In the genomic region with DNA sequence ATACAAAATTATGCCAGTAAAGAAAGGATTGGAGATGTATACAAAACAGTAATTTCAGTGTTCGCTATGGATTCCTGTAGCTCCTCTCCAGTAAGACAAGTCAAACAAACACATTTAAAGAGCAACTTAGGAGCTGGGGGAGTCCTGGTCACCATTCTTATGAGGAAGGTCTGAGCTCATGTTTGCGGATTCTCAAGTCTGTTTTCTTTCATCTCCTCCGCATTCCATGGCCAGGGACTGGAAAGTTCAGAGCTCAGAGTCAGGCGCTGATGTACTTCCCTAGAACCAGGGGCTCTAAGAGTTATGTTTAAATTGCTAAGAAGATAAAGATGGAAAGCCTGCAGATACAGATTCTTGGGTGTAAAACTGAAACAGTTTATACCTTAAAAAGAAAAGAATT, we compare ENCODE assay signal across 28 mouse cellular contexts. TPM values are rescaled to one million over a fixed set of nuclear protein-coding genes. Genes with fewer than 3 reads are reported as not detected.
DNase-seq lines count a peak whose midpoint lies in the region; ATAC-seq and TF ChIP-seq lines count a peak whose summit lies in the region.
"Had no signal": no experiment of that assay in that cellular context is flagged by ENCODE, and none has a peak within 500 bp of the region (broad histone marks: within the 10 kb centered on the region; RNA-seq: fewer than 3 reads in every experiment).

No protein-coding gene starts in this region.

- H3K27me3 ChIP-seq in kidney, adult 2 months (replicated peaks; ENCODE audit: control insufficient read depth, insufficient read depth, low read length): no peaks in the 10 kb centered on the region
- H3K27me3 ChIP-seq in kidney, embryonic 16.5 days (ENCODE audit: insufficient read depth, low read length): no peaks in the 10 kb centered on the region
- no peaks in the 10 kb centered on the region for H3K27me3 ChIP-seq in lung, embryonic 14.5 days (ENCODE audit: insufficient read depth, low read length)
- H3K27me3 ChIP-seq: embryonic facial prominence, embryonic 13.5 days; forebrain, embryonic 12.5 days; forebrain, embryonic 15.5 days; heart, embryonic 12.5 days; heart, embryonic 15.5 days had no signal

- H3K4me1 ChIP-seq in kidney, adult 2 months (ENCODE audit: control insufficient read depth, insufficient read depth, low read length): peaks cover 5% of the 10 kb centered on the region; the same call in 1 of the 2 replicates
- peaks cover 11% of the 10 kb centered on the region; the same call in 1 of the 2 replicates for H3K4me1 ChIP-seq in kidney, embryonic 16.5 days (ENCODE audit: insufficient read depth, low read length)
- no peaks in the 10 kb centered on the region for H3K4me1 ChIP-seq in lung, embryonic 14.5 days (ENCODE audit: insufficient read depth)

- no peak overlapping the region for H3K4me2 ChIP-seq in kidney, embryonic 16.5 days (replicated peaks; ENCODE audit: low read depth, low read length)
- H3K4me2 ChIP-seq in lung, embryonic 14.5 days: no peak overlapping the region
- H3K4me2 ChIP-seq: embryonic facial prominence, embryonic 13.5 days; forebrain, embryonic 12.5 days; forebrain, embryonic 15.5 days; heart, embryonic 12.5 days; heart, embryonic 15.5 days had no signal

- H3K4me3 ChIP-seq in kidney, adult 2 months (ENCODE audit: insufficient read depth, low read depth, low read length): no peak overlapping the region
- H3K4me3 ChIP-seq in kidney, embryonic 16.5 days (ENCODE audit: low read length): no peak overlapping the region
- no peak overlapping the region for H3K4me3 ChIP-seq in lung, embryonic 14.5 days (ENCODE audit: low read depth, low read length)
- H3K4me3 ChIP-seq: embryonic facial prominence, embryonic 10.5 days; embryonic facial prominence, embryonic 13.5 days; erythroblast, embryonic 14.5 days; forebrain, embryonic 12.5 days; forebrain, embryonic 15.5 days; heart, embryonic 12.5 days; heart, embryonic 15.5 days; hindbrain, embryonic 10.5 days had no signal

- H3K9me3 ChIP-seq in kidney, embryonic 16.5 days (ENCODE audit: low read length): no peaks in the 10 kb centered on the region
- H3K9me3 ChIP-seq in lung, embryonic 14.5 days (ENCODE audit: low read depth, low read length): no peaks in the 10 kb centered on the region
- H3K9me3 ChIP-seq: embryonic facial prominence, embryonic 10.5 days; embryonic facial prominence, embryonic 13.5 days; forebrain, embryonic 12.5 days; forebrain, embryonic 15.5 days; heart, embryonic 12.5 days; heart, embryonic 15.5 days; hindbrain, embryonic 10.5 days had no signal

- WGBS in kidney, adult 2 months: 43% methylated on average over 4 of the region's 4 CpGs
- 16% methylated on average over 4 of the region's 4 CpGs for WGBS in kidney, embryonic 16.5 days
- 38% methylated on average over 4 of the region's 4 CpGs for WGBS in lung, embryonic 14.5 days

- ATAC-seq in kidney, embryonic 16.5 days (ENCODE audit: low FRiP score, low TSS enrichment): peak; percentile 84
- no peak for ATAC-seq in lung, embryonic 14.5 days (ENCODE audit: insufficient read depth)
- ATAC-seq: activated CD4-positive, CD25-positive, alpha-beta regulatory T cell, adult 4 months; forebrain, embryonic 15.5 days had no signal

- peak overlapping the region; percentile 45; the same call in 1 of the 2 replicates for H3K27ac ChIP-seq in kidney, adult 2 months (ENCODE audit: insufficient read depth, low read depth, low read length)
- peak overlapping the region; percentile 71; the same call in 1 of the 2 replicates for H3K27ac ChIP-seq in kidney, embryonic 16.5 days (ENCODE audit: low read length)
- H3K27ac ChIP-seq in lung, embryonic 14.5 days (ENCODE audit: low read depth): no peak overlapping the region
- H3K27ac ChIP-seq: embryonic facial prominence, embryonic 10.5 days; embryonic facial prominence, embryonic 13.5 days; forebrain, embryonic 12.5 days; forebrain, embryonic 15.5 days; heart, embryonic 15.5 days; hindbrain, embryonic 10.5 days had no signal

- no peak overlapping the region for H3K9ac ChIP-seq in kidney, embryonic 16.5 days (replicated peaks; ENCODE audit: low read length)
- H3K9ac ChIP-seq in lung, embryonic 14.5 days: no peak overlapping the region
- H3K9ac ChIP-seq: embryonic facial prominence, embryonic 13.5 days; forebrain, embryonic 12.5 days; forebrain, embryonic 15.5 days; heart, embryonic 12.5 days; heart, embryonic 15.5 days had no signal

- no peak for TF ChIP-seq CTCF in kidney, adult 2 months (conservative IDR thresholded peaks at IDR 0.05; ENCODE audit: insufficient read depth, insufficient read length, low read depth, low read length)
- no peak for TF ChIP-seq CTCF in lung, embryonic 14.5 days (IDR thresholded peaks at IDR 0.05; ENCODE audit: low read depth)

- peaks cover 3% of the 10 kb centered on the region; the same call in 1 of the 2 replicates for H3K36me3 ChIP-seq in kidney, adult 2 months (ENCODE audit: control insufficient read depth, insufficient read depth, low read length)
- 0 out of 2 replicates have a peak, but pooled peaks cover 2% of the 10 kb centered on the region for H3K36me3 ChIP-seq in kidney, embryonic 16.5 days (ENCODE audit: insufficient read depth, low read length)
- peaks cover 14% of the 10 kb centered on the region; the same call in 1 of the 2 replicates for H3K36me3 ChIP-seq in lung, embryonic 14.5 days (ENCODE audit: insufficient read depth)
- H3K36me3 ChIP-seq: embryonic facial prominence, embryonic 13.5 days; forebrain, embryonic 12.5 days; forebrain, embryonic 15.5 days; heart, embryonic 15.5 days had no signal

- DNase-seq in kidney, adult 2 months: peak; percentile 27
- DNase-seq in kidney, postnatal 25 days: no peak
- no peak for DNase-seq in kidney, adult 9 months
- peak; percentile 20 for DNase-seq in lung, embryonic 14.5 days
- DNase-seq in lung, postnatal 25 days (ENCODE audit: low spot score): no peak
- peak; percentile 21 to 51 for DNase-seq in kidney, postnatal 4 days
- no peak for DNase-seq in urinary bladder, postnatal 36 days (ENCODE audit: low spot score in 2 of 2)
- DNase-seq: adrenal gland, adult 8-10 months; adrenal gland, postnatal 25 days; cerebellum, adult 11-12 months; cerebellum, adult 8-10 months; cerebellum, postnatal 10 days; cerebellum, postnatal 36 days; embryo, embryonic 11 days; gastrocnemius, postnatal 25 days; heart, adult 18-20 months; heart, postnatal 10 days; heart, postnatal 36 days had no signal

- no peak for TF ChIP-seq POLR2A in kidney, adult 2 months (IDR thresholded peaks at IDR 0.05; ENCODE audit: low read depth, low read length)

RNA-seq across cellular contexts. Expression of gene Epb41l5, which starts 22.0 kb away (rescaled TPM):
- polyA plus RNA-seq in kidney, adult 2 months (2012; rRNA removed): 32.7 and 33.3 TPM in 2 replicates
- polyA plus RNA-seq in kidney, embryonic 16.5 days (2015; fragmentation: Nextera tagmentation; extraction: Ambion mirVana): 77.3 and 77.8 TPM in 2 replicates
- 49.9 and 55.7 TPM in 2 replicates for polyA plus RNA-seq in lung, embryonic 14.5 days (2014; fragmentation: Nextera tagmentation; extraction: Ambion mirVana)

Comparison
In these comparisons a context has a peak if more than half of its experiments do, and no peak if none do; other contexts are left out.
1. DNase-seq: peak in kidney, adult 2 months (single experiment), lung, embryonic 14.5 days (single experiment) and kidney, postnatal 4 days (2 of 2); none in kidney, postnatal 25 days (0 of 2), kidney, adult 9 months (single experiment), lung, postnatal 25 days (single experiment) and urinary bladder, postnatal 36 days (0 of 2).